Mouse (Mus musculus) stomach, postnatal 0 days (tissue): ENCODE measurements around the gene Erg. TPM values are rescaled to one million over a fixed set of nuclear protein-coding genes. Genes with fewer than 3 reads are reported as not detected.

ENCODE experiments used
- ATAC-seq: fragments of 200-750 bp; cut with Nextera tagmentation; 2 replicates; pipeline ENCODE4 v1.8.0; 2017; ENCODE audit not compliant: low FRiP score, low TSS enrichment
- DNase-seq: peaks from one replicate; pipeline ENCODE4 v3.0.0-alpha.2; 2016; ENCODE audit warnings: low spot score
- H3K27ac ChIP-seq: fragments of 300-500 bp; sonication (generic); replicated peaks from 2 replicates; pipeline ENCODE4 v1.5.1; 2014; ENCODE audit warnings: mild to moderate bottlenecking, control low read depth
- H3K27me3 ChIP-seq: fragments of 300-500 bp; sonication (generic); 2 replicates; pipeline ENCODE4 v1.6.1; 2014; ENCODE audit warnings: low read length; ENCODE audit not compliant: control insufficient read depth, insufficient read depth
- H3K36me3 ChIP-seq: fragments of 300-500 bp; sonication (generic); 2 replicates; pipeline ENCODE4 v1.6.1; 2014; ENCODE audit warnings: low read length, mixed read lengths; ENCODE audit not compliant: control insufficient read depth, insufficient read depth
- H3K4me1 ChIP-seq: fragments of 300-500 bp; sonication (generic); replicated peaks from 2 replicates; pipeline ENCODE4 v1.6.1; 2014; ENCODE audit warnings: antibody characterized with exemption; ENCODE audit not compliant: control insufficient read depth, insufficient read depth
- H3K4me2 ChIP-seq: fragments of 300-500 bp; sonication (generic); replicated peaks from 2 replicates; pipeline ENCODE4 v1.6.1; 2014; ENCODE audit warnings: low read depth, mild to moderate bottlenecking, control low read depth, moderate library complexity
- H3K4me3 ChIP-seq: fragments of 300-500 bp; sonication (generic); 2 replicates; pipeline ENCODE4 v1.5.1; 2014; ENCODE audit warnings: low read depth, low read length, control low read depth
- H3K9ac ChIP-seq: fragments of 300-500 bp; sonication (generic); 2 replicates; pipeline ENCODE4 v1.6.1; 2014; ENCODE audit warnings: mild to moderate bottlenecking, low read length, control low read depth, mixed read lengths
- H3K9me3 ChIP-seq: fragments of 300-500 bp; sonication (generic); 2 replicates; pipeline ENCODE4 v1.6.1; 2016; ENCODE audit warnings: low read length; ENCODE audit not compliant: control insufficient read depth
- CTCF ChIP-seq: IDR thresholded peaks from 2 replicates; pipeline ENCODE4 v1.5.1; 2016; ENCODE audit warnings: antibody characterized with exemption, low read depth, mild to moderate bottlenecking, moderate library complexity
- EP300 ChIP-seq: optimal IDR thresholded peaks from 2 replicates; pipeline ENCODE3; 2016; ENCODE audit warnings: antibody characterized with exemption
- WGBS: fragments of 180-500 bp; shearing (Covaris S2); extraction: QIAGEN DNeasy Blood & Tissue Kit; methylation state at CpG from one replicate; pipeline ENCODE4 v1.1.7; 2014; 5-methylcytosine and 5-hydroxymethylcytosine counted together
- polyA plus RNA-seq: library from polyadenylated mRNA; unstranded; fragments of >200 nt; fragmentation: Nextera tagmentation; extraction: Ambion mirVana; gene quantifications from 2 replicates; pipeline ENCODE4 v1.2.1, GENCODE M21; 2015

Erg gene
- polyA plus RNA-seq, 1 experiment from 2014 or later, result 2.1 TPM

DNA sequence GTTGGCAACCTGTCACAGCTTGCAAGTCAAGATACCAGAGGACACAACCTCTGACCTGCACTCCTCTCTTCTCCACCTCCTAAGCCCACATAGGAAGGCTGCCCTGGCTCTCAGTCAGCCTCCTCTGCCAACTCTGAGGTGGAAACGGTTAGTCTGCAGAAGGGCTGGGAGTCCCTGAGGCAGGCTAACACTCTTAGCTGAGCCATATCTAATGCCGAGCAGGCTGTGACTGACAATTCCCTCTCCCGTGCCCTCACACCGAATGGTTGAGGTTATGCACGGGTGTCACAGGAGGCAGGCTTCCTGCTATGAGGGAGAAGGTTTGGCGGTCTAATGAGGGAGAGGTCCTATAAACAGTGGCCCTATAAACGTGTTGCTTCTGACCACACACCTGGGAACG, 232.6 kb downstream of the Erg start:
- Histone ChIP-seq H3K9me3 (no peaks in the 10 kb centered on the region), H3K4me3 (no peak overlapping the region), H3K4me1 (no peaks in the 10 kb centered on the region), H3K9ac (no peak overlapping the region), H3K27ac (no peak overlapping the region), H3K27me3 (no peaks in the 10 kb centered on the region), H3K4me2 (no peak overlapping the region), H3K36me3 (no peaks in the 10 kb centered on the region)
- DNase-seq (no peak), ATAC-seq (no peak)
- TF ChIP-seq EP300 (no peak), CTCF (no peak)
- WGBS, result 69% methylated on average over 8 of the region's 8 CpGs

DNA sequence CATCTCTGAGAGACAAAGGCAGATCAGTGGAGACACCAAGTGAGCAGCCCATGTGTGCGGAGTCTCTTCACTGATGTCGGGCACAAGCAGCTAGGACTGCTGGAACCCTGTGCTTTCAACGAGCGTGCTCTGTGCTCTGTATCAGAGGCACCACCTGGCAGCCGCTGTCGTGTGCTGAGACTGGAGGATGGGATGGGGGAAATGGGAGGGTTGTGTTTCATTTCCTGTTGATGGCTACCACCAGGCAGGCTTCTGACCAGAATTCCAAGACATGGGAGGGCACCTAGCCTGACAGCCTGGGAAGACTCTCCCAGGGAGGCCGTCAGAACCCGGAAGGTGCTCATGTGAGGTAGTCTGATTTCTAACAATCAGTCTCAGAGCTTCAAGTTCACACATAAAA, 234.1 kb downstream of the Erg start:
- no peak overlapping the region for H3K4me2 ChIP-seq
- no peaks in the 10 kb centered on the region for H3K27me3 ChIP-seq
- TF ChIP-seq EP300 (no peak), CTCF (no peak)
- H3K9me3 ChIP-seq, result no peaks in the 10 kb centered on the region
- WGBS, result 61% methylated on average over 8 of the region's 8 CpGs
- ATAC-seq (no peak), DNase-seq (no peak)
- no peak overlapping the region for H3K4me3 ChIP-seq
- no peak overlapping the region for H3K27ac ChIP-seq
- no peaks in the 10 kb centered on the region for H3K4me1 ChIP-seq
- no peaks in the 10 kb centered on the region for H3K36me3 ChIP-seq
- H3K9ac ChIP-seq, result no peak overlapping the region

DNA sequence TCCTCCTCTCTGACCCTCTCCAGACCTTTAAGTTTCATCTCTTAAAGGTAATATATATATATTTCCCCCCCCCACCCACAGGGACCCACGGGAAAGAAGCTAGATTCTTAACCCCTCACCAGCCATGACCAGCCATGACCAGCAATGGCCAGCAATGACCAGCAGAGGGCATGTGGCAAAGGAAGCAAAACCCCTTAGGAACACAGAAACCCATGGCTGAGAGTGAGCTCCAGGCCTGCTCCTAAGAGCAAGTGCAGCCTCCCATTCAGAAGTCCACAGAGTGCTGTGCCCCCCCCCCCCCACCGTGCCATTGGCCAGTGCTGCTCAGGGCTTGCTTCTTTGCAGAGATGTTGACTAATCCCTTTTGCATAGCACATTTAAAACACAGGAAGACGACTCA, 235.9 kb downstream of the Erg start:
- peak; percentile 87 for TF ChIP-seq CTCF
- no peak for TF ChIP-seq EP300
- Histone ChIP-seq H3K4me1 (no peaks in the 10 kb centered on the region), H3K9ac (no peak overlapping the region), H3K9me3 (no peaks in the 10 kb centered on the region), H3K36me3 (no peaks in the 10 kb centered on the region), H3K4me2 (no peak overlapping the region), H3K27me3 (no peaks in the 10 kb centered on the region), H3K27ac (no peak overlapping the region), H3K4me3 (no peak overlapping the region)
- WGBS, result 26% methylated on average over 3 of the region's 3 CpGs
- ATAC-seq, result peak; percentile 33; the same call in 1 of the 2 replicates
- peak; percentile 61 for DNase-seq

DNA sequence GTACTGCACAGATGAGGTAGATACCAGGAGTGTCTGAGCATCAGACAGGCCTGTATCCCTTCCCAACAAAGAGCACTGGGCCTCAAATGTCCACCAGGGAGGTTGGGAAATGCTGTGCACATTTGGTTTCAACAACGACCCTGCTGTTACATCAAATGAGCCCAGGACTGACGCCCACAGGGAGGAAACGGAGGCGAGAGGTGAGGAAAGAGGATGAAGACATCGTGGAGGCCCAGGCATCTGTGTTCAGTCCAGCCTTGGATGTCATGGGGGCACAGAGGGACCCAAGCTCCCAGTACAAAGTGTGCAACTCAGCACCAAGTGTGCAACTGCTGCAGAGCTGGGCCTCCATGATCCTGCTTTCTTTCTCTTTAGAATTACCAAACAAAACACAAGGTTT, 236.6 kb downstream of the Erg start:
- Histone ChIP-seq H3K36me3 (no peaks in the 10 kb centered on the region), H3K27ac (no peak overlapping the region), H3K4me2 (no peak overlapping the region), H3K9ac (no peak overlapping the region), H3K4me3 (no peak overlapping the region), H3K27me3 (no peaks in the 10 kb centered on the region), H3K4me1 (no peaks in the 10 kb centered on the region), H3K9me3 (no peaks in the 10 kb centered on the region)
- ATAC-seq, result no peak
- WGBS, result 85% methylated on average over 5 of the region's 5 CpGs
- DNase-seq, result no peak
- TF ChIP-seq CTCF (no peak), EP300 (no peak)

DNA sequence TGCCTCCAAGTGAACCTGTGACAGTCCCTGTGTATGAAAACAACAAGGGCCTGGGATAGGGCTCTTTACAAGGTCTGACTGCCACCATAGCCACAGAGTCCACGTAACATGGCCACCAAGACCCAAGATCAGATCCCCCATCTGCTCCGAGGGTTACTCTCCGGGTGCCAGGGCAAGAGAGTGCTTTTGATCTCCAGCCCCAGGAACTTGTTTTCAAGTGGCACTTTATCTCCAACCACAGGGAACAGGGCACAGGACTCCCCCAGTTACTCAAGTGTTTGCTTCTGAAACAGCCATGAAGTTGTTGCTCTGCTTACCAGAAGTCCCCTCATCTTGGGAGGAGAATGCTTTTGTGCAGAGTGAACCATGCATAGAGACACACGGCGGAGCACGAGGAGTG, 237.0 kb downstream of the Erg start:
- no peak overlapping the region for H3K4me2 ChIP-seq
- ATAC-seq (no peak), DNase-seq (no peak)
- no peak overlapping the region for H3K9ac ChIP-seq
- no peaks in the 10 kb centered on the region for H3K9me3 ChIP-seq
- H3K27me3 ChIP-seq, result no peaks in the 10 kb centered on the region
- no peak overlapping the region for H3K27ac ChIP-seq
- 91% methylated on average over 6 of the region's 6 CpGs for WGBS
- no peaks in the 10 kb centered on the region for H3K36me3 ChIP-seq
- TF ChIP-seq CTCF (no peak), EP300 (no peak)
- H3K4me1 ChIP-seq, result no peaks in the 10 kb centered on the region
- H3K4me3 ChIP-seq, result no peak overlapping the region

DNA sequence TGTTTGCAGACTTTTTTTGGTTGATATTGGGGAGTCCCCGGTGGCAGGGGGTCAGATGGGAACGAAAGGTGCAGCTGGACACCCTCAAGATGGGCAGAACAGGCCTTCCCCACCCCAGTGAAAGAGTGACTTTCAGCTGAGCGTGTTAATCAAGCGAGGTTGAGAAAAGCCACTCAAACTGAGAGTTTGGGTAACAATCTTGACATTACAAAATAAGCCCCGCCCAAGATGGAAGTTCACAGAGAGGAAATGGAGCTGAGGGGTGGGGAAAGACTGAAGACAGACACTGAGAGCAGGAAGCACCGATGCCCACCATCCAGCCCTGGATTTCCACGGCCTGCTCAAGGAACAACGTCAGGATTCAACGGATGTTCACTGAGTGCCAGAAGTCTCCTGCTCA, 237.8 kb downstream of the Erg start:
- no peak for DNase-seq
- no peak for TF ChIP-seq CTCF
- TF ChIP-seq EP300, result no peak

More for the DNA sequence above, 237.8 kb downstream of the Erg start:
- Histone ChIP-seq H3K36me3 (no peaks in the 10 kb centered on the region), H3K4me1 (no peaks in the 10 kb centered on the region), H3K27me3 (no peaks in the 10 kb centered on the region), H3K9me3 (no peaks in the 10 kb centered on the region), H3K27ac (no peak overlapping the region), H3K4me2 (no peak overlapping the region), H3K9ac (no peak overlapping the region), H3K4me3 (no peak overlapping the region)
- WGBS, result 80% methylated on average over 9 of the region's 9 CpGs
- no peak for ATAC-seq
